Mouse (Mus musculus): Measurements from ENCODE around the gene Mcfd2. TPM values are rescaled to one million over a fixed set of nuclear protein-coding genes. Genes with fewer than 3 reads are reported as not detected.

Gene Mcfd2
- total RNA-seq, 2 experiments from 2014 or later: 19.0 to 20.9 TPM

GRCm38 (mm10) chr17:87291782-87292181, 26.0 kb upstream of the Mcfd2 start:
- intact Hi-C loops (cut with DNase I; ENCODE audit: low total_unique reads): no loop called here
- no peak for DNase-seq

GRCm38 (mm10) chr17:87291037-87291436, 25.3 kb upstream of the Mcfd2 start:
- intact Hi-C loops (cut with DNase I; ENCODE audit: low total_unique reads): no loop called here
- no peak for DNase-seq

GRCm38 (mm10) chr17:87289367-87289766, 23.6 kb upstream of the Mcfd2 start:
- intact Hi-C loops (cut with DNase I; ENCODE audit: low total_unique reads): no loop called here
- DNase-seq: no peak

- DNase-seq: no peak
- intact Hi-C loops (cut with DNase I; ENCODE audit: low total_unique reads): no loop called here
These were observed 22.4 kb upstream of the Mcfd2 start for GRCm38 (mm10) chr17:87288131-87288530.

- DNase-seq: no peak
- intact Hi-C loops (cut with DNase I; ENCODE audit: low total_unique reads): no loop called here
These were observed 21.6 kb upstream of the Mcfd2 start for GRCm38 (mm10) chr17:87287197-87287777.

- intact Hi-C loops (cut with DNase I; ENCODE audit: low total_unique reads): no loop called here
- no peak for DNase-seq
These were observed 20.9 kb upstream of the Mcfd2 start for GRCm38 (mm10) chr17:87286481-87287143.

GRCm38 (mm10) chr17:87285731-87286465, 20.2 kb upstream of the Mcfd2 start:
- intact Hi-C loops (cut with DNase I; ENCODE audit: low total_unique reads): no loop called here
- DNase-seq: no peak

- no peak for DNase-seq
- intact Hi-C loops (cut with DNase I; ENCODE audit: low total_unique reads): no loop called here
These were observed 18.8 kb upstream of the Mcfd2 start for GRCm38 (mm10) chr17:87284482-87285040.

GRCm38 (mm10) chr17:87283755-87284481, 18.2 kb upstream of the Mcfd2 start:
- DNase-seq: peak; percentile 30
- intact Hi-C loops (cut with DNase I; ENCODE audit: low total_unique reads): no loop called here

GRCm38 (mm10) chr17:87283055-87283754, 17.5 kb upstream of the Mcfd2 start:
- intact Hi-C loops (cut with DNase I; ENCODE audit: low total_unique reads): no loop called here
- peak; percentile 65 for DNase-seq

- intact Hi-C loops (cut with DNase I; ENCODE audit: low total_unique reads): no loop called here
- DNase-seq: peak; percentile 100
These were observed 16.9 kb upstream of the Mcfd2 start, which contains the start of gene Ttc7 for GRCm38 (mm10) chr17:87282706-87283053. TSS of gene Ttc7 (plus strand) at chr17:87282886.

- peak; percentile 95 for DNase-seq
- intact Hi-C loops (cut with DNase I; ENCODE audit: low total_unique reads): no loop called here
These were observed 16.4 kb upstream of the Mcfd2 start for GRCm38 (mm10) chr17:87282007-87282705.

- no peak for DNase-seq
- intact Hi-C loops (cut with DNase I; ENCODE audit: low total_unique reads): no loop called here
These were observed 9.9 kb upstream of the Mcfd2 start for GRCm38 (mm10) chr17:87275363-87276341.

- no peak for DNase-seq
- intact Hi-C loops (cut with DNase I; ENCODE audit: low total_unique reads): no loop called here
These were observed 3.7 kb upstream of the Mcfd2 start for GRCm38 (mm10) chr17:87269454-87269853.

GRCm38 (mm10) chr17:87264927-87265791, 576 bp downstream of the Mcfd2 start:
- no peak for DNase-seq
- intact Hi-C loops (cut with DNase I; ENCODE audit: low total_unique reads): no loop called here

GRCm38 (mm10) chr17:87264054-87264830, 1.5 kb downstream of the Mcfd2 start:
- intact Hi-C loops (cut with DNase I; ENCODE audit: low total_unique reads): no loop called here
- no peak for DNase-seq
